Mouse (Mus musculus): ENCODE measurements around the gene Defb25.
"Not testable (repeated sequence)": the region's sequence is repeated elsewhere in the genome, so short reads cannot be mapped to it uniquely, and the experiment has no call there.

Defb25 gene

DNA sequence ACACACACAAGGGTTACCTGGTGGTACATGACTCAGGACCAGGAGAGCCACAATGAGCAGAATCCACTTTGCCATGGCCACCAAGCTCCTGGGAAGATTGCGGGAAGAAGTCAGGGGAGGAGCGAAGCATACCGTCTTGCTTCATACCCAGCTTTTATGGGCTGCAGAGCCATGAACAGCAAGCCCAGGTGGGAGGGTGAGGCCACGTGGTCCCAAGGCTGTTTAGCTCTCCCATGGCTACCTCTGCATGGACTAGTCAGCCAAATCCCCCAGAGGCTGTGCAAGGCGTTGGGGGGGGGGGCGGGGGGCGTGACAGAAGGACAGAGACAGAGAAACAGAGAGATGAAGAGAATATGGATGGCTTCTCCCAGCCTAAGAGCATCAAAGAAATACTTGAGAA is at the start of gene Defb25:
Gene Defb25 (minus strand): TSS at position 101 of the 400 bp plus-strand sequence.
- DNase-seq (ENCODE audit: low read depth, low spot score) = no peak

DNA sequence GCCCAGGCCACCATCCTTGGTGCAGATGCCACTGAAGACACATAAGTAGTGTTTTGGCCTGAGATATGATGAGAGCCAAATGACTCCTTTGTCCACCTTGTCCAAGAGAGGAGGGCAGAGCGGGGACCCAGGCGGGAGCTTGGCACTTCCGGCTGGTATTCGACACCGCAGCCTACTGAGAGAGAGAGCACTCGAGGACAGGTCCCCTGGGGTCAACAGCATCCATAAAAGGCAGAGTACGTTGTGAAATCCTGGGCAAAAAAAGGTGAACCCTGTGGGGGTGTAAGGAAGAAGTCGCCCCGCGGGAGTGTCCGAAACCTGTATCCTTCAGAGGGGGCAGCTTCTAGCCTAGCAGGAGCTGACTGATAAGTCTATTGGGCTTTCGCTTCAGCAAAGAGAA is 49.3 kb upstream of the Defb25 start:
- DNase-seq (ENCODE audit: low read depth, low spot score) = no peak

DNA sequence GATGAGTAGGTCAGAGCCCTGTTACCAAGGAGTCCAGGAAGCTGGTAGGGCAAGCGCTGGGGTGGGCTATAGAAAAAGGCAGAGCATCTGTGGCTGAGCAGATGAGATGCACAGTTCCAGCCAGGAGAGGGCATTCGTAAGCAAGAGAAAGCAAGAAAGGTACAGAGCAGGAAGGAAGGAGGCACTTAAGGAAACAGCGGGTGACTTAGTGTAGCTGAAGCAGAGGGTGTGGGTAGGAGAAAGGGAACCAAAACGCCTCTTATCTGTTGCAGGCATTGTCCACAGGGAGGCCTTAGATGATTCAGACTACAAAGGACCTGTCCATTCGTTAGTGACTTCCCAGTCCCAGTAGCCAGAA is 48.8 kb upstream of the Defb25 start:
- DNase-seq (ENCODE audit: low read depth, low spot score) = peak; percentile 48

DNA sequence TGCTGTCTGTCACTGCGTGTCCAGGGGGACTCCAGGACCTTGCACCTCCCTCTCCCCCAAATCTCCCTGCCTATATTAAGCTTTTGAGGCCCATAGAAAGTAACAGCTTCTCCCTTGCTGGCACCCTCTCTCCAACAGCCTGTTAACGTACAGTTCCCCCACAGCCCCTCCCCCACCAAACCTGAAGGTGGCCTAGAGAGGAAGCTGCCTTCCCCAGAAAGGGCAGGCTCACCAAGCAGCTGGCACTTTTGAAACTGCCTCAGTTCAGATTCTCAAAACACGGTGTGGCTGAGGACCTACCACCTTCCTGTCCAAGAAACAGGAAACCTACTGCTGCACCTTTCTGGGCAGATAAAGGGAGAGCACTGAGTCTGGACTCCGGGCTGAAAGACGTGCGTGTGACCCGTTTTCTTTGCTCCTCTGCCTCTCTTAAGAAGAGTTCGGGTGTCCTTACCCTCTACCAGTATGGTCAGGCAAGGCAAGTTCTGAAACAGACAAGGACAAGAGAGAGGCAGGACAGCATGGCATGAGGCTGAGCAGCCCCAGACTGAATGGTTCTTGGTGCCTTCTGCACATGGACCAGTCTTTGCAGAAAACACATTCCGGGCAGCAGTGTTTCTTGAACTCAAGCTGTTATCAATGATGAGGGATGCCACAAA is 48.3 kb upstream of the Defb25 start:
- DNase-seq (ENCODE audit: low read depth, low spot score) = no peak

DNA sequence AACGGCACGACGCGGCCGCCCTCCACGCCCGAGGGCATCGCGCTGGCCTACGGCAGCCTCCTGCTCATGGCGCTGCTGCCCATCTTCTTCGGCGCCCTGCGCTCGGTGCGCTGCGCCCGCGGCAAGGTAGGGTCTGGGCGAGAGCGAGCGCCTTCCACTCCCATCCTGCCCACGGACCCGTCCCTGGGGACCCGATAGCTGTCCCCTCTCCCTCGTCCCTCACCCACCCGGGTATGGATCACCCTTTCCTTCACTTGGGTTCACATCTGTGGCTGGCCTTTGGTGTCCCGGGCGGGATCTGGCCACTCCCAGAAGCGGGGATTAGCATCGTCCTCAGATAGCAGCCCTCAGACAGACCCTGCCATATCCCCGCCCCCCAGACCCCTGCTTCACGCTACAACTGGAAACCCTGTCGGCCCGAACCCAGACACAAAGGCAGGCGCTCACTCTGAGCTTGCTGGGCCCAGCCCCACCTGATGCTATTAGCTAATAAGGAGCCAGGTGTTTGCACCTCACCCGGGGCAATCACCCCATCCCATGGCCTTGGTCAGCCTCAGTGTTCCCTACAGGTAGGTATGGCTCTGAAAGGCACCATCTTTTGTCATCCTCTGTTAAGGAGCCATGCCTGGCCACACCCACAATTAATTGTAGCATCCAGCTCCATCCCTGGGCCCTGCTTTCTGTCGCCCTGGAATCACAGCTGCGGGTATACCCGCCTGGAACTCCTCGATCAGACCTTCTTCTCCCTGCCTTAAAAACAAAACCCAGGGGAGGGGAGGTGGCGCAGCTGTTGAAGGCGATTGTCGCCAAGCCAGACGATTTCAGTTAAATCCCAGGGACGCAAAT is 47.0 kb upstream of the Defb25 start:
- DNase-seq (ENCODE audit: low read depth, low spot score) = peak; percentile 79

DNA sequence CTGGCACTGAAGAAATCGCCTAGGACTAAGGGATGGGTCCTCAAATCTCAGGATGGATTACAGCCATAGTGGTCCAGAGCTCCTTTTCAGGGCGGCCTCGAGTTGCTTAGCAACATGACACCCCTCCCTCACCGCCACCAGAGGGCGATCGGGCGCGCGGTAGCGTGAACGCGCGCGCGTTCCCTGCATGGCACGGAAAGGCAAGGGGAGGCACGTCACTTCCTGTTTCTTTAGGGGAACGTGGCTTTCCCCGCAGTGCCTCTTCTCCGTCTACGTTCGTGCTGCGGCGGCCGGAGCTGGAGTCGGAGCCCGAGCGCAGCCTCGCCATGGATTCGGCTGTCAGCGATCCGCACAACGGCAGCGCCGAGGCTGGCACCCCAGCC is 46.4 kb upstream of the Defb25 start, which contains the start of gene H13:
Gene H13 (plus strand): TSS at position 206 of the 383 bp plus-strand sequence.
- peak; percentile 99 for DNase-seq (ENCODE audit: low read depth, low spot score)

DNA sequence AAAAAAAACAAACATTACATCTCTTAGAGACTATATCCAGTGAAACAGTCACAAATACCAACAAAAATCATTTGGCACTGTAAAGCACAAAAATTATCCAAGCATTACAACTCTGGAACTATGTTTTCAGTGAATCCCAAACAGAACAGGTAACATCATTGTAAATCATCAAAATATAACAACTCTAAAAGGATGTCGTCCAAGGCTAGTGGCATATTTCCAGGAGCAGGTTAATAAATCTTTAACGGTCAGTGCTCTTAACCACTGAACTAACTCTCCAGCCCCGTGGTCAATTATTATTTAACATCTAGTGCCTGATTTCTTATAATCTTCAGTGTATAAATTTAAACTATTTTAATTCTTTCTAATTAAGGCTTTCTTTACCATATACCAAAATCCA is 43.3 kb upstream of the Defb25 start:
- DNase-seq (ENCODE audit: low read depth, low spot score) = not testable (repeated sequence)

DNA sequence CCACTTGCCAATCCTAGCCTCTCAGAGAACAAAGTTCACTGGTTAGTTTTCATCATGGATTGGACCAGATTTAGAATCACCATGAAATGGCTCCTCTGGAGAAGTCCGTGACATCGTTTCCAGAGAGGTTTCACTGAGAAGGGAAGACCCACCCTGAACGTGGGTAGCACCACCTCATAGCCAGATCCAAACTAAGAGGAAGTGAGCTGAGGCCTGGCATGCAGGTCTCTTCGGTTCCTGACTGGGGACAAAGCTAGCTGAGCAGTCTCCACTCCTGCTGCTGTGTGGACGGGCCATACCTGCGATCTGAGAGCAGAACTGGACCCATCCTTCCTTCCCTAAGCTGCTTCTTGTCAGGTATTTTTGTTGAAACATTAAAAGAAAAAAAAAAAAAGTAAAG is 38.3 kb upstream of the Defb25 start:
- DNase-seq (ENCODE audit: low read depth, low spot score) = no peak

DNA sequence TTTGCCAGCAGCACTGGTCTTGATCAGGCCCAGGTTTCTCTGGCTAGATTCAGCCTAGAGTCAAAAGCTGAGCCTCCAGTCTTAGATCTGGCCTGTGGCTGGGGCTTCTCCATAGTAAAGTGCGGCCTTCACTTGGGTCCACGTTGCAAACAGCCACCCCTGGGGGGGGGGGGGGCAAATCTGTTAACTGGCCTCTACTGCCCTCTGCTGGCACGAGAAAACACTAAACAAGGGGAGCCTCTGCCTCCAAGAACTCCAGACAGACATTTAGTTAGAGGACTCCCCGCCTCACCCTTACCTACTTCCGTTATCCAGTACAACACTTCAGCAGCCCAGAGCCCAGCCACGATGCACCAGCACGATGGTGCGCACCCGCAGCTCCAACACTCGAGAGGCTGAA is 34.5 kb upstream of the Defb25 start:
- no peak for DNase-seq (ENCODE audit: low read depth, low spot score)

DNA sequence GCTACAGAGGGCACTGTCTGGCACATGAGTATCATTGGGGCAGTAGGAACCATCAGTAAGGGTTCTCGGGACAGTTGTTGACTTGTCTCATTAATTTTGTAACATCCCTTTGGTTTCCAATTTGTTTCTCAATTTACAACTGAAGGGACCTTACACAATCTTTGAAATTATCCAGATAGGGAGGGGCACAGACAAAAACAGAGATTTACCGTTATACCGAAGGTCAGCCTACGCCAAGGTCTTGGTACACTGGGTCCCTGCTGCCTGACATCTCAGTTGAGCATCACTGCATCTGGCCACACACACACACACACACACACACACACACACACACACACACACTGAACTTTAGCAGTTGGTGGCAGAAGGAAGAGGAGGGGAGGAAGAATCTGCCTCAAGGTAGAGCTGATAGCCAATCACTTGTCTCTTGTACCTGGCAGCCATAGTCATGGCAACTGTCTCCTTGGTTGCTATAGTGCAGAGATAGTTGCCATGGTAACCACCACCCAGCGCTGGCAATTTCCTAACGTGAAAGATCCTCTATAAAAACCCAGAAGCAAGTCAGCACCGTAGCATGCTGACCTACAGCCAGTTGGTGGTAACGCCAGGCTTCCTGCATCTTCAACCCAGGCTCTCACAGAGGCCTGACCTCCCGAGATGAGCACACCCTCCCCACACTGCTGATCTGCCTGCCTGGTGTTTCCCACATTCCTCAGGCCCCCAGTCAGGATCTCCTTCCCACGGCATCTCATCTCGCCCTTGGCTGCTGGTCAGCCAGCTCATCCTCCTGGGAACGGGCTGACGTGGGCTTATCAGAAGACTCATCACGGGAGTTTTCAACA is 31.2 kb upstream of the Defb25 start:
- no peak for DNase-seq (ENCODE audit: low read depth, low spot score)

DNA sequence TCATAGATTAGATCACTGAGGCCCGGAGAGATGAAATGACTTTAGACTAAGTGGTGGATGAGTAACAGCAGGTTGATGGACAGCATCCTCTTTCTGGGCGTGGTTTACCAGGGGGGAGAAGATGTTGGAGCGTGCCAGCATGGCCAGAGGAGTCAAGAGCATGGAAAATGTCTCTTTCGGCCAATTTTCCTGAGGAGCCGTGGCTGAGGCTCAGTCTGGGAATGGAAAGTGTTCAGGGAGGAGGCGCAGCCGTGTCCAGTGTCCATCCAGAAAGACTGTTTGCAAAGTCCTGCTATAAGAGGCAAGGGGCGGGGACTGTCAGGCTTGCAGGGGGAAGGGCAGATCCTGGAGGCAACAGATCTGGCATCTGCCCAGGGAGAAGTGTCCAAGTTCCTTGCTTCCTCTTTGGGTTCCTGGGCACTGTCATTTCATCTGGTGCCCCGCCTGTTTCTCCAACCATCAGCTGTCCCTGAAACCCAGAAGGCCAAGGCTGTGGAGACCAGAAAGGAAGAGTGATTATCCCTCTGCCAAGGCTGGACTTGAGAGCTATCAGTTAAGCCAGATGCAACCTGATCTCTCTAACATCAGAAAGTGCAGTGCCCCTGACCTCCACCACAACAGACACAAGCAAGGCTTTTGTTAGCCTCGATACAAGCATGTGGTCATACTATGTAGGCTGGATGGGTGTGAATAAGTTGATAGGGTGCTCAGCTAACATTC is 30.2 kb upstream of the Defb25 start:
- no peak for DNase-seq (ENCODE audit: low read depth, low spot score)

DNA sequence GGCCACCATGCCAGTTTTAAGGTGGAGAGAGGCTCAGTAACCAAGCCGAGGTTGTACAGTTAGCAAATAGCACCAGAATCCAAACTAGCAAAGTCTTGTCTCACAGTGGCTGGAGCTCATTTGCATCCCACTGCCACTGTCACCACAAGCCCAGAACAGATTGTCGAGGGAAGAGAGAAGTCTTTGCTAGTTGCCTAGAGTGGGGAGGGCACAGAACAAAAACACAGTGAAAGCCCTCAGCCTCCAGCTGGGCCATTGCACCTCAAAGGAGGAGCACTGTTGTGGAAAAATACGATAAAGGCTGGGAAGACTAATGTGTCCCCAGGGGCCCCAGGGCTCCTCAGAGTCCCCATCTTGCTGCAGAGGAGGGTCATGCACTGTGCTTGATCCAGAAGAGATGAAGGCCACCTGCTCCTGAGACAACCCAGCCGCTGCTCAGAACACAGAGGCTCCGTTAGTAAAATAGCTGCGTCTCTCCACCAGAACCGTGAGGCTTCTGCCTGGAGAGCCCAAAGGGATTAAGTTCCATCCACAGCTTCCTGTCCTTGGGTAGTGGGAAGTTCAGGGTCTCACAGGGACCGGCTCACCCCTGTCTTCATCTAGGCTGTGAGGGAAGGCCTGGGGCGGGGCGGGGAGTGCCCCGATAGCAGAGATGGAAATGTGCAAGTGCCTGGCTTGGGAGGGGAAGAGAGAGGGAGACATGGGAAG is 16.7 kb upstream of the Defb25 start:
- no peak for DNase-seq (ENCODE audit: low read depth, low spot score)

DNA sequence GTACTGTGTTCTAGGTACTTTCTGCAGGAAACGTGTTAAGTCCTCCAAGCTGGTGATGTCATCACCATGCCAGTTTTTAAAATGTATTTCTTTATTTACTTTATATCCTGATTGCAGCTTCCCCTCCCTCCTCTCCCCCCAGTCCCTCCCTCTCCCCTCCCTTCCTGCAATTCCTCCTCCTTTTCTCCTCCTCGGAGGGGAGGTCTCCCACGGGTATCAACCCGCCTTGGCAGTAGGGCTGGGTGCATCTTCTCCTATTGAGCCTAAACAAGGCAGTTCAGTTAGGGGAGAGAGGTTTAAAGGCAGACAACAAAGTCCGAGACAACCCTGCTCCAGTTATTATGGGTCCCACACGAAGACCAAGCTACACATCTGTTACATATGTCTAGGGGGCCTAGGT is 16.0 kb upstream of the Defb25 start:
- DNase-seq (ENCODE audit: low read depth, low spot score) = no peak

DNA sequence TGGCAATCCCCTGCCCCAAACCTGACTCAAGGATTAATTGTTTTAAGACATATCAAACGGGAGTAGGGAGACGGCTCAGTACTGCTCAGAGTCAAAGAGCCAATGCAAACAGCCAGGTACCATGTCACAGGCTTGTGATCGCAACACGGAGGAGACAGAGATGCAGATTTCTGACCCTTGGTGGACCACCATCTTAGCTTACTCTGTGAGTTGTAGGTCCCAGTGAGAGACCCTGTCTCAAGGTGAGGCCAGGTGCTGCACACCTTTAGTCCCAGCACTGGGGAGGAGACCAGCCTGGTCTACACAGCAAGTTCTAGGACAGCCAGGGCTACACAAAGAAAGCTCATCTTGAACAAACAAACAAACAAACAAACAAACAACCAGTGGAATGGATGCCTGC is 14.5 kb upstream of the Defb25 start:
- no peak for DNase-seq (ENCODE audit: low read depth, low spot score)

DNA sequence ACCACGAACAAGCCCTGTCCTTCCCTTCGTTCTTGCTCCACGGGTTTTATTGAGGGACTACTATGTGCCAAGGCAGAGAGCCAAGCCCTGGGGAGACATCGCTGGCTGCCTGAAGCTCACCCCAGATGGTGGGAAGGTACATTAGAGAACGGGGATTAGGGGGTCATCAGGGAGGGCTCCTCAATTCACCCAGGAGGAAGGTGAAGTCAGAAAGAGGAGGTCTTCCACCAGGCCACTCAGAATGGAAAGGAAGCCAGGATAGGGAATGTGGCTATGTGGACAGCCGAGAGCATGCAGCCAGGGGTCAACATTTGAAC is 14.1 kb upstream of the Defb25 start:
- DNase-seq (ENCODE audit: low read depth, low spot score) = no peak

DNA sequence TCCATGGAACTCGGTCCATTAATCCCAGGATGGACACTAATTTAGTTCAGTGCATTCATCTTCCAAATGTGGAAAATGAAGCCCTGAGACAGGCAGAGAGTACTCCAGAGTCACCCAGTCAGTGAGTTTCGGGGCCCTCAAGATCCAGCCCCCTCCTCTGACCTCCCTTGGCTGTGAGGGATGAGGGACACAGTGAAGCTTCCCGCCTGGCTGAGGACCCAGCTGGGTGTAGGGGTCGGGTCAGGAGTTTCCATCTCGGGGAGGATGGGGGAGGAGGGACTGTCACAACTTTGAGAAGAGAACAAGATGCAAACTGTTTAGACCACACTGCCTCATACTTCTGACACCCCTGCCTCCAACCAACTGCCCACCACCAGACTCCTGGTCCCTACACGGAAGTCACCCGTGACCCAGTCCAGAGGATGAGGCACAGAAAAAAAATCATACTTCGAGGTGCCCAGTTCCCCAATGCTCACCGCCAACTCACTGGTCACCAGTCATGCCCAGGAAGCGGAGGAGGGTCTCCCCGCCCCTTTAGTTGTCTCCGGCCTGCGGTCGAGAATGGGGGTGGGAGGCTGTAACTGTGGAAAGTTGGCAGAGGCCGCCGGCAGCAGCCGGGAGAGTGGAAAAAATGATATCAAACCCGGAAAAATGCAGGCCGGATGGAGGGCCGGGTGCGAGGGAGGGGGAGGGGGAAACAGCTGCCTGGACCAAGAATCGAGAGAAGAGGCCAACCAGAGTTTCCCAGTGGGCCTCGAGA is 13.6 kb upstream of the Defb25 start:
- no peak for DNase-seq (ENCODE audit: low read depth, low spot score)

DNA sequence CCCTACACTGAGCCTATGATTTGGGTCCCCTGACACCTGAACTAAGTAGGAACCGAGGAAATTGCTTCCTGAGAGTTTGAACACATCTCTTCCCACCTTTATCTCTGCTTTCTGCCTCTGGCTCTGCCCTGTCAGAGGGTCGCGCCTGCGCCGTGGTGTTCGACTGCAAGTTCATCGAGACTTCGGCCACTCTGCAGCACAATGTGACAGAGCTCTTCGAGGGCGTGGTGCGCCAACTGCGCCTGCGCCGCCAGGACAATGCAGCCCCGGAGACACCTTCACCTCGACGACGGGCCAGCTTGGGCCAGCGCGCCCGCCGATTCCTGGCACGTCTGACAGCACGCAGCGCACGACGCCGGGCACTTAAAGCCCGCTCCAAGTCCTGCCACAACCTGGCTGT is 11.5 kb upstream of the Defb25 start:
- DNase-seq (ENCODE audit: low read depth, low spot score) = no peak

DNA sequence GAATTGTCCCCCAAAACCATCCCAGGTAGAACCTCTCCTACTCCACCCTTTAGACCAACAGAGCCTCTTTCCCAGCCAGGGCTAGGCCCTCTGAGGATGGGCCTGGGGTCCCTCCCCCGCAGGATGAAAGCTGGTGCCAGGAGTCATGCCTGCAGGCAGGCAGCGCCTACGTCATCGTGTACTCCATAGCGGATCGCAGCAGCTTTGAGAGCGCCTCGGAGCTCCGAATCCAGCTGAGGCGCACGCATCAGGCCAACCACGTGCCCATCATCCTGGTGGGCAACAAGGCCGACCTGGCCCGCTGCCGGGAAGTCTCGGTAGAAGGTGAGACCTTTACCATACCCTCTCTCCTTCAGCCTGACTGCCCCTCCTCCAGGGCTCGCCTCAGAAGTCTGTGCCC is 10.5 kb upstream of the Defb25 start:
- DNase-seq (ENCODE audit: low read depth, low spot score) = no peak

DNA sequence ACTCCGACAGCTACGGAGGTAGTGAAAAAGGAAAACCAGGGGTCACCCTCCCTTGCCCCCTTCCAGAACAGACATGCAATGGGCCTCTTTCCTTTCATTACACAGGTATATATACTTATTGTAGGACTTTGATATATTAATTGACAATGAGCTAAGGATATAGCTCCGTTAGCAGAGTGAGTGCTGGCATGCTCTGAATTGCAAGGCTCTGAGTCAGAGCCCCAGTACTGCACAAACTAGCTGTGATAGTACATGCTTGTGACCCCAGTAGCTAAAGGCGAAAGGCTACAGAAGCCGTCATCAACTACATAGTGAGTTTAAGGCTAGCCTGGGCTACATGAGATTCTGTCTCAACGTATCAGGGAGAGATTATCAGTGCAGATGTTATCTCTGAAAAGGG is 7.1 kb upstream of the Defb25 start:
- no peak for DNase-seq (ENCODE audit: low read depth, low spot score)

DNA sequence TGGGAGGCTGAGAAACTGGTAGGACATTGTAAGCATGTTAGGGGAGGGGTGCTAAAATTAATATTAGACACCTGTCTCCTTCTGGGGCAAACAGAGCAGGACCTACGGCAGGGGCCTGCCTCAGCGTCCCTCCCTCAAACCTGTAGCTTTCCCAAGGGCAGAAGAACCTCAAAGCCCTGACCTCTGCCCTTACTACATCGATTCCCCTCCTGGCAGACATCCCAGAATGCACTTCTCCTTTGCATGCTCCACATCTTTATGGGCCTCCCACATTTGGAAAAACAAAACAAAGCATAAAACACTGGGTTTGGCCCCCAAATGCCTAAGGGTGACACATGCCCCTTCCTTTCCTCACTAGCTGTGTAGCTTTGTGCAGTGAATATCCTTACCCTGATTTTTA is 6.4 kb upstream of the Defb25 start:
- DNase-seq (ENCODE audit: low read depth, low spot score) = no peak

DNA sequence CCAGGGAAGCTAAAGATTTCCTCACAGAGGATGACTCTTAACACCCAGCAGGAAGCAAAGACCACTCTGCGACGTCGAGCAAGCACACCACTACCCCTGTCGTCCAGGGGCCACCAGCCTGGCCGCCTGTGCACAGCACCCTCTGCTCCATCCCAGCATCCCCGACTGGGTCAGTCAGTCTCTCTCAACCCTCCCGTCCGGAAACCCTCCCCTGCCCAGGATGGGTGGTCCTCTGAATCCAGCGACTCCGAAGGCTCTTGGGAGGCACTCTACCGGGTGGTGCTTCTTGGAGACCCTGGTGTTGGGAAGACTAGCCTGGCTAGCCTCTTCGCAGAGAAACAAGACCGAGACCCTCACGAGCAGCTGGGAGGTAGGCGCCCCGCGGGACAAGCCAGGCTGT is 5.2 kb upstream of the Defb25 start:
- DNase-seq (ENCODE audit: low read depth, low spot score) = no peak

Measured in mesoderm, embryonic 11.5 days (tissue).